Mouse (Mus musculus) G1E (cell line): Measurements from ENCODE around the gene Rab5b. TPM values are rescaled to one million over a fixed set of nuclear protein-coding genes. Genes with fewer than 3 reads are reported as not detected.
"Not testable (repeated sequence)": the region's sequence is repeated elsewhere in the genome, so short reads cannot be mapped to it uniquely, and the experiment has no call there.

Experiments used
- ATAC-seq: 2 replicates; pipeline ENCODE4 v1.8.0; 2016; ENCODE audit warnings: mild to moderate bottlenecking; ENCODE audit not compliant: insufficient number of reproducible peaks, poor library complexity, low FRiP score, severe bottlenecking; ENCODE audit errors: extremely low read depth
- DNase-seq: peaks from one replicate; pipeline ENCODE4 v3.0.0; 2012; ENCODE audit warnings: low spot score
- H3K27me3 ChIP-seq: 2 replicates; pipeline ENCODE4 v1.6.1; 2012; ENCODE audit warnings: mild to moderate bottlenecking, low read length, inconsistent platforms; ENCODE audit not compliant: insufficient read depth
- H3K36me3 ChIP-seq: replicated peaks from 2 replicates; pipeline ENCODE3; 2012; ENCODE audit warnings: mild to moderate bottlenecking, inconsistent platforms
- H3K4me1 ChIP-seq: 2 replicates; pipeline ENCODE4 v1.6.1; 2012; ENCODE audit warnings: low read depth, low read length, inconsistent platforms, mixed read lengths; ENCODE audit not compliant: insufficient read depth
- H3K4me3 ChIP-seq: 2 replicates; pipeline ENCODE4 v1.5.1; 2012; ENCODE audit warnings: low read depth, mild to moderate bottlenecking, inconsistent platforms, low read length, moderate library complexity, mixed read lengths
- H3K9me3 ChIP-seq: replicated peaks from 2 replicates; pipeline ENCODE4 v1.6.1; 2012; ENCODE audit warnings: inconsistent platforms
- CTCF ChIP-seq: IDR thresholded peaks from 2 replicates; pipeline ENCODE4 v1.5.1; 2012; ENCODE audit warnings: low read depth, low read length, inconsistent platforms, mixed read lengths
- GATA1 ChIP-seq: IDR thresholded peaks from 2 replicates; pipeline ENCODE4 v1.6.1; 2012; ENCODE audit warnings: borderline replicate concordance, low read length, inconsistent platforms, mixed read lengths
- GATA2 ChIP-seq: IDR thresholded peaks from 2 replicates; pipeline ENCODE4 v1.6.1; 2012; ENCODE audit warnings: low read depth, low read length, inconsistent platforms, borderline replicate concordance
- POLR2AphosphoS5 ChIP-seq: IDR thresholded peaks from 2 replicates; pipeline ENCODE4 v1.6.1; 2012; ENCODE audit warnings: low read depth, low read length, inconsistent platforms; ENCODE audit not compliant: insufficient replicate concordance
- TAL1 ChIP-seq: conservative IDR thresholded peaks from 2 replicates; pipeline ENCODE4 v1.6.1; 2012; ENCODE audit warnings: low read depth, low read length, inconsistent platforms, mixed read lengths
- polyA plus RNA-seq: library from polyadenylated mRNA; stranded (reverse); fragments of >175 nt; gene quantifications from 2 replicates; pipeline ENCODE4 v1.2.3, GENCODE M21; 2012
- total RNA-seq, 2 experiments: library from RNA; stranded (forward) in 1 of 2; stranded (reverse) in 1 of 2; fragments of 200-1000 nt in 1 of 2; fragments of >200 nt in 1 of 2; fragmentation: Nextera tagmentation in 1 of 2; gene quantifications; 2 replicates each; pipeline ENCODE4 v1.2.3; 2014 to 2017

Rab5b gene
- total and polyA plus RNA-seq, 3 experiments, result 20.0 to 49.1 (median 48.0) TPM

DNA sequence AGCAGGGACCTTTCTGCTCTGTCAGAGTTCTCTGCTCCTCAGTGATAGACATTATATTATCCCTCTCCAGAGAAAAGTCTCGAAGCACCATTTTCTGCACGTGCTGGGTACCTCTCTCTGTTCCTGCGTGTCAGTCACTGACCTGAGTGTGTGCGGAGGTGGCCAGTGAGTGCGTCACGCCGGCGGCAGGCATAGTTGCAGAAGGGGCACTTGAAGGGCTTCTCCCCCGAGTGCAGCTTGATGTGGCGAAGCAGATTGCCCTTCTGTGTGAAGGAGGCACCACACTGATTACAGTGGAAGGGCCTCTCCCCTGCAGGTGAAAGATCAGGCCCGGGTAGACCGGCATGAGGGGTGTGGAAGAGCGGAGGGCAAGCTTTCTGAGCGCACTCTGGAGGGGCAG, 56.1 kb downstream of the Rab5b start:
- peaks cover 78% of the 10 kb centered on the region for H3K36me3 ChIP-seq
- no peak for ATAC-seq
- no peak for TF ChIP-seq GATA1
- no peak for TF ChIP-seq TAL1
- TF ChIP-seq POLR2AphosphoS5, result no peak
- no peak for TF ChIP-seq GATA2
- TF ChIP-seq CTCF, result no peak
- no peaks in the 10 kb centered on the region for H3K27me3 ChIP-seq
- H3K4me1 ChIP-seq, result peaks cover 46% of the 10 kb centered on the region
- no peaks in the 10 kb centered on the region for H3K9me3 ChIP-seq
- no peak for DNase-seq
- no peak overlapping the region for H3K4me3 ChIP-seq

GRCm38 (mm10) chr10:128637011-128637410, 59.1 kb downstream of the Rab5b start:
- Histone ChIP-seq H3K27me3 (no peaks in the 10 kb centered on the region), H3K4me1 (peaks cover 20% of the 10 kb centered on the region), H3K4me3 (no peak overlapping the region), H3K36me3 (peaks cover 94% of the 10 kb centered on the region), H3K9me3 (no peaks in the 10 kb centered on the region)
- TF ChIP-seq POLR2AphosphoS5 (no peak), GATA2 (no peak), TAL1 (no peak), CTCF (no peak), GATA1 (no peak)
- no peak for DNase-seq
- ATAC-seq, result no peak

DNA sequence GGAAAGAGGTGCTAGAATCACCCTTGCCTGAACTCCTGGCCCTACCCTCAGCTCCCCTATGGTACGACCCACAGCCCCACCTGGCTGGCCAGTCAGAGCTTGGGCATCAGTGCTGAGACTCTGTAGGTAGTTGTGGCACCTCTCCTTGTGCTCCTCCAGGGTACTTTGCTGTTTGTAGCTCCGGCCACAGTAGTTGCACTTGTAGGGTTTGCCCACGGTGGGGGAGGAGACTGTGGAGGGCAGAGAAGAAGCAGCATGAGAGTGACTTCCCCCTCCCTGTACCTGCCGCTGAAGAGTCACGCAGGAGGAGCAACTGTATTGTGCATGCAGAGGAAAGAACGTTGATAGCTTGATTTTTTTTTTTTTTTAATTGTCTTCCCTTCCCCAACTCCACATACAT, 59.5 kb downstream of the Rab5b start:
- ATAC-seq (no peak), DNase-seq (no peak)
- Histone ChIP-seq H3K9me3 (no peaks in the 10 kb centered on the region), H3K27me3 (no peaks in the 10 kb centered on the region), H3K4me1 (peaks cover 20% of the 10 kb centered on the region), H3K4me3 (no peak overlapping the region), H3K36me3 (peaks cover 94% of the 10 kb centered on the region)
- no peak for TF ChIP-seq POLR2AphosphoS5
- no peak for TF ChIP-seq CTCF
- TF ChIP-seq GATA2, result no peak
- no peak for TF ChIP-seq GATA1
- no peak for TF ChIP-seq TAL1

- Histone ChIP-seq H3K4me3 (no peak overlapping the region), H3K27me3 (no peaks in the 10 kb centered on the region), H3K9me3 (no peaks in the 10 kb centered on the region), H3K4me1 (peaks cover 18% of the 10 kb centered on the region), H3K36me3 (peaks cover 87% of the 10 kb centered on the region)
- ATAC-seq (no peak), DNase-seq (no peak)
- TF ChIP-seq GATA2, result no peak
- no peak for TF ChIP-seq TAL1
- no peak for TF ChIP-seq GATA1
- TF ChIP-seq POLR2AphosphoS5, result no peak
- no peak for TF ChIP-seq CTCF
Measured at GRCm38 (mm10) chr10:128635697-128636096, 60.4 kb downstream of the Rab5b start.

- no peak for TF ChIP-seq TAL1
- no peak for TF ChIP-seq GATA1
- no peak for TF ChIP-seq POLR2AphosphoS5
- no peak for TF ChIP-seq CTCF
- no peak for TF ChIP-seq GATA2
- peaks cover 50% of the 10 kb centered on the region for H3K36me3 ChIP-seq
- H3K4me3 ChIP-seq, result no peak overlapping the region
- H3K4me1 ChIP-seq, result peaks cover 29% of the 10 kb centered on the region
- DNase-seq, result no peak
- H3K27me3 ChIP-seq, result no peaks in the 10 kb centered on the region
- H3K9me3 ChIP-seq, result no peaks in the 10 kb centered on the region
- ATAC-seq, result no peak
Measured at GRCm38 (mm10) chr10:128631571-128631970, 64.5 kb downstream of the Rab5b start.

- DNase-seq, H3K9me3 ChIP-seq, H3K4me3 ChIP-seq, ATAC-seq, H3K27me3 ChIP-seq: not testable (repeated sequence)
- H3K36me3 ChIP-seq, result peaks cover 44% of the 10 kb centered on the region
- peaks cover 26% of the 10 kb centered on the region for H3K4me1 ChIP-seq
Measured at GRCm38 (mm10) chr10:128630306-128630705, 65.8 kb downstream of the Rab5b start.

DNA sequence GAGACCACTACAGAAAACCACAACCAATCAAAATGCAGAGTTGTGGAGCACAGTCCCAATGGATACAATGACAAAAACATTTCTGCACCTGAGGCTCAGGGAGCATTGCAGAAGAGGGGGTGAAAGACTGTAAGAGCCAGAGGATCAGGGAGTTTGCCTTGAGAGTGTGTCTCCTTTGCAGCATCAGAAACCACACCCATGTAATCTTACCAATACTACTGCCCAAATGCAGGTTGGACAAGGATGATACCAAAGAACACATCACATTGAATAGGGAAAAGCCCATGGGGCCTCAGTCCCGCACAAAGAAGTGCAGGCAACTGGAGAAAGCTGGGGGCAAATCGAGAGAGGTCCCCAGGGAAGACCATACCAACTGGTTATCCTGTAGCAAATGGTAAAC, 66.3 kb downstream of the Rab5b start:
- no peak for TF ChIP-seq GATA2
- TF ChIP-seq POLR2AphosphoS5, result no peak
- no peak for TF ChIP-seq TAL1
- TF ChIP-seq GATA1, result no peak
- no peak for TF ChIP-seq CTCF
- peaks cover 44% of the 10 kb centered on the region for H3K36me3 ChIP-seq
- ATAC-seq, result no peak
- H3K4me3 ChIP-seq, result no peak overlapping the region
- peaks cover 29% of the 10 kb centered on the region for H3K4me1 ChIP-seq
- no peaks in the 10 kb centered on the region for H3K27me3 ChIP-seq
- no peak for DNase-seq
- H3K9me3 ChIP-seq, result no peaks in the 10 kb centered on the region
